Mouse (Mus musculus) cerebellum, postnatal 25 days (tissue): Measurements from ENCODE around the gene Lima1.
"Not testable (repeated sequence)": the region's sequence is repeated elsewhere in the genome, so short reads cannot be mapped to it uniquely, and the experiment has no call there.

ENCODE experiments used
- DNase-seq, 2 experiments: peaks; one replicate each; pipeline ENCODE4 v3.0.0; 2021; ENCODE audit warnings: mixed read lengths in 2 of 2

Lima1 gene

GRCm38 (mm10) chr15:99833648-99834454 lies 41.4 kb downstream of the Lima1 start:
- DNase-seq: no peak

- no peak for DNase-seq
Observed at GRCm38 (mm10) chr15:99831535-99831934, 43.7 kb downstream of the Lima1 start.

- DNase-seq: no peak
Observed at GRCm38 (mm10) chr15:99828061-99828460, 47.2 kb downstream of the Lima1 start.

- no peak for DNase-seq
Observed at GRCm38 (mm10) chr15:99826210-99826888, 48.9 kb downstream of the Lima1 start.

GRCm38 (mm10) chr15:99825211-99825610 lies 50.0 kb downstream of the Lima1 start:
- no peak for DNase-seq

- DNase-seq: no peak
Observed at GRCm38 (mm10) chr15:99823322-99823898, 51.8 kb downstream of the Lima1 start.

GRCm38 (mm10) chr15:99822501-99822900 lies 52.8 kb downstream of the Lima1 start:
- DNase-seq: not testable (repeated sequence)

GRCm38 (mm10) chr15:99819621-99820279 lies 55.5 kb downstream of the Lima1 start:
- DNase-seq: no peak

- DNase-seq: no peak
Observed at GRCm38 (mm10) chr15:99819109-99819440, 56.2 kb downstream of the Lima1 start.

- DNase-seq: no peak
Observed at GRCm38 (mm10) chr15:99818321-99819108, 56.7 kb downstream of the Lima1 start.

- no peak for DNase-seq
Observed at GRCm38 (mm10) chr15:99817343-99818235, 57.7 kb downstream of the Lima1 start.

- no peak for DNase-seq
Observed at GRCm38 (mm10) chr15:99815999-99816398, 59.3 kb downstream of the Lima1 start.

- no peak for DNase-seq
Observed at GRCm38 (mm10) chr15:99814554-99815260, 60.5 kb downstream of the Lima1 start.

- no peak for DNase-seq
Observed at GRCm38 (mm10) chr15:99813639-99814038, 61.6 kb downstream of the Lima1 start.

GRCm38 (mm10) chr15:99812097-99812496 lies 63.2 kb downstream of the Lima1 start:
- DNase-seq: no peak

GRCm38 (mm10) chr15:99807776-99808735 lies 67.2 kb downstream of the Lima1 start:
- DNase-seq: peak in 1 of 2 experiments; percentile 37

GRCm38 (mm10) chr15:99806171-99806570 lies 69.1 kb downstream of the Lima1 start:
- peak in 1 of 2 experiments; percentile 31 for DNase-seq

- DNase-seq: no peak
Observed at GRCm38 (mm10) chr15:99805673-99806072, 69.6 kb downstream of the Lima1 start.

GRCm38 (mm10) chr15:99803186-99803644 lies 72.0 kb downstream of the Lima1 start:
- DNase-seq: peak; percentile 23 to 34
